Mouse (Mus musculus) cerebellum, adult 2 months (tissue): ENCODE results near the gene Slc26a6.
A peak's percentile ranks its signal among the peaks of the same experiment; 100 is the strongest.

ENCODE experiments used
- CTCF ChIP-seq: fragments of 200-500 bp; IDR thresholded peaks from 2 replicates; pipeline ENCODE4 v1.5.1; 2011; ENCODE audit warnings: low read depth, mild to moderate bottlenecking, control low read depth, low read length, moderate library complexity, borderline replicate concordance; ENCODE audit not compliant: insufficient read depth
- POLR2A ChIP-seq: fragments of 200-500 bp; IDR thresholded peaks from 2 replicates; pipeline ENCODE4 v1.6.1; 2011; ENCODE audit warnings: low read length, control low read depth, borderline replicate concordance; ENCODE audit not compliant: insufficient read depth

DNA sequence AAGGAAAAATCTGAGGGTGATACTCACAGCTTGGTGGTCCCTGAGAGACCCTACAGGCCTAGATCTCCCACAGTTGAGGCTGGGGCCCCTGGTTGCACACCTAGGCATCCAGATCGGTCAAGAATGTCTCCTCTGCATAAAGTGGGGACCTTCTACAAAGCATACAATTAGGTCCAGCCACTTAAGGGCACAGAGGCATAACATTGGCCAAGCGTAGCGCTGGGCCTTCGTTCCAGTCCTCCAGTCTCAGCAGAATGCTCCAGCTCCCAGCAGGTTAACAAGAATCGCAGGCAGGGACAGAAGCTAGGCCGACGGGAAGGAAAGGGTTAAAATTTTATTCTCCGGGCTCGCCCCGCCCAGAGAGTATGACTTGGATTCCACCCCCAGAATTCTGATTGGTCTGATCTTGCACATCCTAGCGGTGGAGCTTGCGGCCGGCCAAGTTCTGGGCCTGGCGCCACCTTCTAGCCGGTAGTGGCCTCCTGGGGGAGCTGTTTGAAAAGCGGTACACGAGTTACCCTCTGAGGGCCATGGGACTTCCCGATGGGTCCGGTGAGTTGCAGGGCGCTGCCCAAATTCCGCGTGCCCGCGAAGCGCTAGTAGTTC is 655 bp downstream of the Slc26a6 start:
- TF ChIP-seq POLR2A, result peak; percentile 17; the same call in 1 of the 2 replicates
- peak; percentile 63 for TF ChIP-seq CTCF
